ENCODE assay signal across 28 mouse cellular contexts in genomic region chr13:34818211-34818610, GRCm38 (mm10). TPM values are rescaled to one million over a fixed set of nuclear protein-coding genes. Genes with fewer than 3 reads are reported as not detected.
A peak's percentile ranks its signal among the peaks of the same experiment; 100 is the strongest.
DNase-seq lines count a peak whose midpoint lies in the region; ATAC-seq and TF ChIP-seq lines count a peak whose summit lies in the region.
"Had no signal": no experiment of that assay in that cellular context is flagged by ENCODE, and none has a peak within 500 bp of the region (broad histone marks: within the 10 kb centered on the region; RNA-seq: fewer than 3 reads in every experiment).

No protein-coding gene starts in this region.

- DNase-seq in heart, adult 11 months = peak; percentile 30
- no peak for DNase-seq in heart, adult 9 months (ENCODE audit: low spot score in 2 of 2)
- peak; percentile 64 for DNase-seq in lung, embryonic 14.5 days
- no peak for DNase-seq in lung, postnatal 14 days
- peak; percentile 17 for DNase-seq in lung, postnatal 0 days (ENCODE audit: low spot score)
- DNase-seq in lung, postnatal 36 days = no peak
- DNase-seq in NIH3T3 (ENCODE audit: low read depth) = peak; percentile 24
- no peak for DNase-seq in liver, embryonic 11.5 days (ENCODE audit: low spot score)
- DNase-seq: adrenal gland, adult 2 months; adrenal gland, postnatal 10 days; adrenal gland, postnatal 25 days; B cell, adult 2 months; cerebellum, adult 11 months; cerebellum, adult 18-20 months; cerebellum, adult 8-10 months; cerebellum, adult 9-11 months; cerebellum, postnatal 14 days; cerebellum, postnatal 36 days; embryo, embryonic 11 days had no signal

- no peak for ATAC-seq in lung, embryonic 14.5 days (ENCODE audit: insufficient read depth)
- ATAC-seq in lung, postnatal 0 days = peak; percentile 17; the same call in 1 of the 2 replicates
- ATAC-seq in liver, embryonic 11.5 days (replicated peaks; ENCODE audit: low FRiP score) = no peak
- ATAC-seq: CD4-positive, CD25-positive, alpha-beta regulatory T cell, adult 4 months; forebrain, embryonic 14.5 days had no signal

- WGBS in lung, embryonic 14.5 days = 38% methylated on average over 5 of the region's 5 CpGs
- WGBS in lung, postnatal 0 days = 37% methylated on average over 5 of the region's 5 CpGs
- 82% methylated on average over 5 of the region's 5 CpGs for WGBS in liver, embryonic 11.5 days

- H3K4me3 ChIP-seq in lung, embryonic 14.5 days (ENCODE audit: low read depth, low read length) = no peak overlapping the region
- no peak overlapping the region for H3K4me3 ChIP-seq in lung, postnatal 0 days (ENCODE audit: low read depth, low read length)
- H3K4me3 ChIP-seq in liver, embryonic 11.5 days (ENCODE audit: low read depth, low read length) = no peak overlapping the region
- H3K4me3 ChIP-seq: embryonic facial prominence, embryonic 13.5 days; embryonic facial prominence, embryonic 15.5 days; erythroblast, embryonic 14.5 days; forebrain, embryonic 10.5 days; forebrain, embryonic 12.5 days had no signal

- no peaks in the 10 kb centered on the region for H3K9me3 ChIP-seq in lung, embryonic 14.5 days (ENCODE audit: low read depth, low read length)
- H3K9me3 ChIP-seq in lung, postnatal 0 days (ENCODE audit: low read length) = no peaks in the 10 kb centered on the region
- H3K9me3 ChIP-seq in liver, embryonic 11.5 days (ENCODE audit: control insufficient read depth, low read length) = no peaks in the 10 kb centered on the region
- H3K9me3 ChIP-seq: embryonic facial prominence, embryonic 15.5 days; G1E had no signal

- no peak overlapping the region for H3K9ac ChIP-seq in lung, embryonic 14.5 days
- H3K9ac ChIP-seq in lung, postnatal 0 days (replicated peaks; ENCODE audit: low read depth) = no peak overlapping the region
- no peak overlapping the region for H3K9ac ChIP-seq in liver, embryonic 11.5 days (ENCODE audit: low read depth, low read length)
- H3K9ac ChIP-seq: embryonic facial prominence, embryonic 13.5 days; embryonic facial prominence, embryonic 15.5 days; forebrain, embryonic 12.5 days had no signal

- TF ChIP-seq EP300 in lung, postnatal 0 days (IDR thresholded peaks at IDR 0.05) = no peak

- H3K4me2 ChIP-seq in lung, embryonic 14.5 days = no peak overlapping the region
- no peak overlapping the region for H3K4me2 ChIP-seq in lung, postnatal 0 days (replicated peaks; ENCODE audit: low read depth, low read length)
- no peak overlapping the region for H3K4me2 ChIP-seq in liver, embryonic 11.5 days
- H3K4me2 ChIP-seq: embryonic facial prominence, embryonic 13.5 days; embryonic facial prominence, embryonic 15.5 days; forebrain, embryonic 12.5 days had no signal

- H3K36me3 ChIP-seq in lung, embryonic 14.5 days (ENCODE audit: insufficient read depth) = no peaks in the 10 kb centered on the region
- no peaks in the 10 kb centered on the region for H3K36me3 ChIP-seq in lung, postnatal 0 days (ENCODE audit: insufficient read depth, low read length)
- no peaks in the 10 kb centered on the region for H3K36me3 ChIP-seq in liver, embryonic 11.5 days (ENCODE audit: control insufficient read depth, insufficient read depth, low read length)
- H3K36me3 ChIP-seq: embryonic facial prominence, embryonic 13.5 days; embryonic facial prominence, embryonic 15.5 days; forebrain, embryonic 10.5 days; forebrain, embryonic 12.5 days; G1E had no signal

- H3K27ac ChIP-seq in lung, embryonic 14.5 days (ENCODE audit: low read depth) = no peak overlapping the region
- no peak overlapping the region for H3K27ac ChIP-seq in lung, postnatal 0 days (ENCODE audit: low read length)
- H3K27ac ChIP-seq in liver, embryonic 11.5 days (ENCODE audit: low read depth, low read length) = no peak overlapping the region
- H3K27ac ChIP-seq: embryonic facial prominence, embryonic 13.5 days; embryonic facial prominence, embryonic 15.5 days; forebrain, embryonic 10.5 days; forebrain, embryonic 12.5 days had no signal

- peaks cover 16% of the 10 kb centered on the region for H3K4me1 ChIP-seq in lung, embryonic 14.5 days (ENCODE audit: insufficient read depth)
- no peaks in the 10 kb centered on the region for H3K4me1 ChIP-seq in lung, postnatal 0 days (ENCODE audit: insufficient read depth, low read depth, low read length)
- 0 out of 2 replicates have a peak, but pooled peaks cover 3% of the 10 kb centered on the region for H3K4me1 ChIP-seq in liver, embryonic 11.5 days (replicated peaks; ENCODE audit: control insufficient read depth, insufficient read depth, low read length)

- TF ChIP-seq CTCF in lung, embryonic 14.5 days (IDR thresholded peaks at IDR 0.05; ENCODE audit: low read depth) = no peak
- no peak for TF ChIP-seq CTCF in lung, postnatal 0 days (IDR thresholded peaks at IDR 0.05)

- H3K27me3 ChIP-seq in lung, embryonic 14.5 days (ENCODE audit: insufficient read depth, low read length) = no peaks in the 10 kb centered on the region
- no peaks in the 10 kb centered on the region for H3K27me3 ChIP-seq in lung, postnatal 0 days (replicated peaks; ENCODE audit: insufficient read depth, low read length)
- H3K27me3 ChIP-seq in liver, embryonic 11.5 days (replicated peaks; ENCODE audit: control insufficient read depth, insufficient read depth, low read length) = no peaks in the 10 kb centered on the region
- H3K27me3 ChIP-seq: CH12.LX; embryonic facial prominence, embryonic 13.5 days; embryonic facial prominence, embryonic 15.5 days; forebrain, embryonic 12.5 days had no signal

RNA-seq across cellular contexts. Expression of gene Prpf4b, which starts 56.9 kb away (rescaled TPM):
- polyA plus RNA-seq in lung, embryonic 14.5 days (2014; fragmentation: Nextera tagmentation; extraction: Ambion mirVana) = 81.3 and 83.5 TPM in 2 replicates
- 61.9 and 63.5 TPM in 2 replicates for polyA plus RNA-seq in lung, postnatal 0 days (2015; fragmentation: Nextera tagmentation; extraction: Ambion mirVana)
- polyA plus RNA-seq in liver, embryonic 11.5 days (2014; fragmentation: Nextera tagmentation; extraction: Ambion mirVana) = 97.7 and 99.3 TPM in 2 replicates

Comparison
In these comparisons a context has a peak if more than half of its experiments do, and no peak if none do; other contexts are left out.
1. DNase-seq: peak in heart, adult 11 months (single experiment), lung, embryonic 14.5 days (single experiment), lung, postnatal 0 days (single experiment) and NIH3T3 (single experiment); none in heart, adult 9 months (0 of 2), lung, postnatal 14 days (single experiment), lung, postnatal 36 days (single experiment) and liver, embryonic 11.5 days (single experiment).